Mouse (Mus musculus): ENCODE measurements at regions not wholly inside any gene's neighbourhood (a gene's known extent, or its start where the extent isn't known, plus 50 kb on each side); places are given as distances from the start of the nearest gene placed in this dataset.

GRCm38 (mm10) chr11:114423322-114423721 lies 245.0 kb upstream of the Rpl38 start:
- Histone ChIP-seq H3K27me3 (replicated peaks) (peaks cover 31% of the 10 kb centered on the region), H3K4me3 (replicated peaks) (no peak overlapping the region)

GRCm38 (mm10) chr11:114419002-114419401 lies 249.3 kb upstream of the Rpl38 start:
- Histone ChIP-seq H3K4me1 (0 out of 2 replicates have a peak, but pooled peaks cover 4% of the 10 kb centered on the region), H3K9me3 (peaks cover 55% of the 10 kb centered on the region), H3K27me3 (replicated peaks) (peaks cover 9% of the 10 kb centered on the region), H3K4me3 (replicated peaks) (no peak overlapping the region), H3K36me3 (replicated peaks; ENCODE audit: low read length) (no peaks in the 10 kb centered on the region)
- TF ChIP-seq FLI1 (IDR thresholded peaks at IDR 0.05; ENCODE audit: low read length) = no peak
- TF ChIP-seq GATA1 (IDR thresholded peaks at IDR 0.05; ENCODE audit: borderline replicate concordance, low read length) = no peak

More at GRCm38 (mm10) chr11:114423322-114423721, 245.0 kb upstream of the Rpl38 start:
- TF ChIP-seq FLI1 (IDR thresholded peaks at IDR 0.05; ENCODE audit: low read length) = no peak
- no peak for TF ChIP-seq GATA1 (IDR thresholded peaks at IDR 0.05; ENCODE audit: borderline replicate concordance, low read length)
- peaks cover 38% of the 10 kb centered on the region for H3K9me3 ChIP-seq
- H3K4me1 ChIP-seq = no peaks in the 10 kb centered on the region
- H3K36me3 ChIP-seq (replicated peaks; ENCODE audit: low read length) = no peaks in the 10 kb centered on the region

DNA sequence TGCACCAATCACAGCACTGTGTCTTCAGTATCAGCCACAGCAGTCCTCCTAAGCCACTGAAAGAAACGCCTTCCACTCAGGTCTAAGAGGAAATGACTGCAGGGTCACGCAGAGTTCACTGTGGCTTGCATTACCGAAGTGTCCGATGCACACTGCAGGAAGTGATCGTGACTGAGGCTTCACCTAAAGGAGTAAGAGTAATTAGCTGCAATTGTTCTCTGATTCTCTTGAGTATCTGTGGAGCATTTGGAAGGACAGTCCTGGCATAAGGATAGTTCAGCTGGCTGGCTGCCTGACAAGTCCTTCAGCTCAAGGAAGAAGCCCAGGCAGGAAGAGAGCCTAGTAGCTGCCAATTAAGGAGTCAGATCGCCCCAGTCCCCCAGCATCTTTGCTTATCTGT lies 252.2 kb upstream of the Rpl38 start:
- Histone ChIP-seq H3K27me3 (replicated peaks) (no peaks in the 10 kb centered on the region), H3K9me3 (peaks cover 43% of the 10 kb centered on the region), H3K4me3 (replicated peaks) (no peak overlapping the region), H3K4me1 (0 out of 2 replicates have a peak, but pooled peaks cover 4% of the 10 kb centered on the region), H3K36me3 (replicated peaks; ENCODE audit: low read length) (no peaks in the 10 kb centered on the region)
- no peak for TF ChIP-seq GATA1 (IDR thresholded peaks at IDR 0.05; ENCODE audit: borderline replicate concordance, low read length)
- TF ChIP-seq FLI1 (IDR thresholded peaks at IDR 0.05; ENCODE audit: low read length) = no peak

GRCm38 (mm10) chr11:114404401-114404800 lies 263.9 kb upstream of the Rpl38 start:
- H3K36me3 ChIP-seq (replicated peaks; ENCODE audit: low read length) = no peaks in the 10 kb centered on the region
- peaks cover 15% of the 10 kb centered on the region for H3K27me3 ChIP-seq (replicated peaks)
- TF ChIP-seq GATA1 (IDR thresholded peaks at IDR 0.05; ENCODE audit: borderline replicate concordance, low read length) (no peak), FLI1 (IDR thresholded peaks at IDR 0.05; ENCODE audit: low read length) (no peak)
- no peak overlapping the region for H3K4me3 ChIP-seq (replicated peaks)
- H3K9me3 ChIP-seq = peaks cover 14% of the 10 kb centered on the region
- peaks cover 16% of the 10 kb centered on the region for H3K4me1 ChIP-seq

GRCm38 (mm10) chr11:114402556-114403320 lies 265.6 kb upstream of the Rpl38 start:
- TF ChIP-seq GATA1 (IDR thresholded peaks at IDR 0.05; ENCODE audit: borderline replicate concordance, low read length) (no peak), FLI1 (IDR thresholded peaks at IDR 0.05; ENCODE audit: low read length) (no peak)

DNA sequence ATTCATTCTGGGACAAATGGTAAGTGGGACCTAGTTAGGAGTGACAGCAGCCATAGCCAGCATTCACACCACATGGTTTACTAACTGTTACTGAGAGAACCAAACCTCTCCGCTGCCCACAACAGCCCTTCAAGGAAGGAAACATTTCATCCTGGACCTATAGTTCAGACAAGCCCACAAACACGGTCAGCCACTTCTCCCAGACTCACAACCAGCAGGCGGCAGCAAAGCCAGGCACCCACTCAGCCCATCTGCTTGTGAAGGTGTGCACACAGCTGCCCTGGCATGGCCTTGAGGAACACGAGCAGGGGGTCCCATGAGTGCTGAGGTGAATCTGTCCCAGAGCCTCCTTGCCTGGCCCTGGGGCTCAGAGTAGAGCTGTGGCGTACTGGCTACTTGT lies 267.6 kb upstream of the Rpl38 start:
- peaks cover 16% of the 10 kb centered on the region for H3K27me3 ChIP-seq (replicated peaks)
- H3K36me3 ChIP-seq (replicated peaks; ENCODE audit: low read length) = no peaks in the 10 kb centered on the region
- H3K4me1 ChIP-seq = peaks cover 16% of the 10 kb centered on the region
- H3K9me3 ChIP-seq = no peaks in the 10 kb centered on the region
- no peak overlapping the region for H3K4me3 ChIP-seq (replicated peaks)
- no peak for TF ChIP-seq GATA1 (IDR thresholded peaks at IDR 0.05; ENCODE audit: borderline replicate concordance, low read length)
- no peak for TF ChIP-seq FLI1 (IDR thresholded peaks at IDR 0.05; ENCODE audit: low read length)

More at GRCm38 (mm10) chr11:114402556-114403320, 265.6 kb upstream of the Rpl38 start:
- peaks cover 16% of the 10 kb centered on the region for H3K4me1 ChIP-seq
- no peak overlapping the region for H3K4me3 ChIP-seq (replicated peaks)
- peaks cover 19% of the 10 kb centered on the region for H3K27me3 ChIP-seq (replicated peaks)
- H3K36me3 ChIP-seq (replicated peaks; ENCODE audit: low read length) = no peaks in the 10 kb centered on the region
- no peaks in the 10 kb centered on the region for H3K9me3 ChIP-seq

DNA sequence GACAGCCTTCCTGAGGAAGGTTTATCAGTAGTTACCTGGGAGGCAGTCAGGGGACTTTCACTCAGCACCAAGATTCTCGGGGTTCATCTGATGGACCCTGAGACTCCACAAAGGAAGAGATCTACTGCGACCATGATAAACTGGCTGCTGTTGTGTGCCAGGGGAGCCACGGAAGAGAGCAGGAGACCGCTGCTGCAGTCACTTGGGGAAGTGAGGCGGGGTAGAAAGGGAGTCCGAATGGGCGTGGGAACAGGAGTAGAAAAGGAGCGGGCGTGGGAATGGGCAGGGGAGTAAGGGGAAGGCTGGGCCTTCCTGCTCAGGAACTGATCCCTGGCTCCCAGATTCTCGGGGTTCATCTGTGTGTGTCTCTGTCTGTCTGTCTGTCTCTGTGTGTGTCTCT lies 276.2 kb upstream of the Rpl38 start:
- H3K4me1 ChIP-seq = peaks cover 20% of the 10 kb centered on the region
- peaks cover 19% of the 10 kb centered on the region for H3K9me3 ChIP-seq
- H3K27me3 ChIP-seq (replicated peaks) = peaks cover 7% of the 10 kb centered on the region
- TF ChIP-seq FLI1 (IDR thresholded peaks at IDR 0.05; ENCODE audit: low read length) (no peak), GATA1 (IDR thresholded peaks at IDR 0.05; ENCODE audit: borderline replicate concordance, low read length) (no peak)
- peak overlapping the region; percentile 53 for H3K4me3 ChIP-seq (replicated peaks)
- no peaks in the 10 kb centered on the region for H3K36me3 ChIP-seq (replicated peaks; ENCODE audit: low read length)

DNA sequence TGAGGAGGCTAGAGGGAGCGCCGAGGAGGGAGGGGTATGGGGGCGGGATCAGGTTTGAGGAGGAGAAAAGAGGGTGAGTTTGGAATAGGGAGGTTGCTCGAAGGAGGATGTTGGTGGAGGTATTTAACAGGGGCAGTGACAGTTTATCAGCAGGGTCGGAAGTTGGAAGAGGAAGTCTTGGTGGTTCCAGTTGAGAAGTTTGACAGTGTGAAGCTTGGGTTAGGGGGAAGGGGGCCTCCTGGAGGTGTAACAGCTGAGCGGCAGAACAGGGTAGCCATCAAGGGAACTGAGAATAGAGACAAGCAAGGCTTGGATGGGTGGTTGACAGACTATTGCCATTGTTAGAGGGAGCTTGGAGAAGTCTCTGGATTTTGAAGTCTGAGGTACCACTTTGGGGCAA lies 276.8 kb upstream of the Rpl38 start:
- TF ChIP-seq GATA1 (IDR thresholded peaks at IDR 0.05; ENCODE audit: borderline replicate concordance, low read length) = no peak
- no peak for TF ChIP-seq FLI1 (IDR thresholded peaks at IDR 0.05; ENCODE audit: low read length)
- peak overlapping the region; percentile 53 for H3K4me3 ChIP-seq (replicated peaks)
- peaks cover 20% of the 10 kb centered on the region for H3K4me1 ChIP-seq
- no peaks in the 10 kb centered on the region for H3K36me3 ChIP-seq (replicated peaks; ENCODE audit: low read length)
- peaks cover 22% of the 10 kb centered on the region for H3K9me3 ChIP-seq
- H3K27me3 ChIP-seq (replicated peaks) = peaks cover 7% of the 10 kb centered on the region

- peaks cover 11% of the 10 kb centered on the region for H3K4me1 ChIP-seq
- H3K4me3 ChIP-seq (replicated peaks) = no peak overlapping the region
- TF ChIP-seq GATA1 (IDR thresholded peaks at IDR 0.05; ENCODE audit: borderline replicate concordance, low read length) (no peak), FLI1 (IDR thresholded peaks at IDR 0.05; ENCODE audit: low read length) (no peak)
- H3K27me3 ChIP-seq (replicated peaks) = peaks cover 18% of the 10 kb centered on the region
- no peaks in the 10 kb centered on the region for H3K36me3 ChIP-seq (replicated peaks; ENCODE audit: low read length)
- peaks cover 22% of the 10 kb centered on the region for H3K9me3 ChIP-seq
Measured at GRCm38 (mm10) chr11:114387091-114387490, 281.2 kb upstream of the Rpl38 start.

DNA sequence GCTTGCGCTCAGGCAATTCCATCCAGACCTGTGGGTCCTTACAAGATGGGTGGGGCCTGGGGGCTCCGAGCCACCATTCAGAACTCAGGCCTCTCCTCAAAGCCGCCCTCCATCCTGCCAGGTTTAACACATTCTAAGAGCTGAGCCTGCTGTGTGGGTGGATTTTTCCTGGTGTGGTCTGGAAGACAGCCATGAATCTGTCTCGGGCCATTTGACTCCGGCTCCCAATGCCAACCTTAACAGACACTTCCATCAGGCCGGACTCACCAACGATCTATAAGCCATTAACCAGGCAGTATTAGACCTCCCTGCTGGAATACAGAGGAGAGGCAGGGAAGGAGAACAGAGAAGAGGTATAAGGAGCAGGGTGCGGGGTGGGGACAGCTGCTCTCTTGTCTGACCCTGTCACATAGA lies 288.9 kb upstream of the Rpl38 start:
- no peak for TF ChIP-seq FLI1 (IDR thresholded peaks at IDR 0.05; ENCODE audit: low read length)
- no peak for TF ChIP-seq GATA1 (IDR thresholded peaks at IDR 0.05; ENCODE audit: borderline replicate concordance, low read length)
- Histone ChIP-seq H3K4me3 (replicated peaks) (no peak overlapping the region), H3K4me1 (no peaks in the 10 kb centered on the region), H3K27me3 (replicated peaks) (peaks cover 26% of the 10 kb centered on the region), H3K36me3 (replicated peaks; ENCODE audit: low read length) (no peaks in the 10 kb centered on the region), H3K9me3 (peaks cover 4% of the 10 kb centered on the region)
